Mouse (Mus musculus) erythroblast, embryonic 14.5 days (primary cell): ENCODE results near the gene Zfp462. TPM values are rescaled to one million over a fixed set of nuclear protein-coding genes. Genes with fewer than 3 reads are reported as not detected.

Experiments
- H3K27me3 ChIP-seq: 2 replicates; pipeline ENCODE4 v1.6.1; 2012; ENCODE audit warnings: inconsistent platforms; ENCODE audit not compliant: control insufficient read depth
- H3K36me3 ChIP-seq: 2 replicates; pipeline ENCODE4 v1.6.1; 2012; ENCODE audit warnings: mild to moderate bottlenecking, inconsistent platforms; ENCODE audit not compliant: control insufficient read depth
- H3K4me1 ChIP-seq: 2 replicates; pipeline ENCODE4 v1.6.1; 2012; ENCODE audit warnings: inconsistent platforms; ENCODE audit not compliant: control insufficient read depth
- H3K4me3 ChIP-seq: replicated peaks from 2 replicates; pipeline ENCODE3; 2012; ENCODE audit warnings: moderate library complexity, mild to moderate bottlenecking, inconsistent platforms
- H3K9me3 ChIP-seq: 2 replicates; pipeline ENCODE4 v1.6.1; 2012; ENCODE audit warnings: low read length, inconsistent platforms, mixed read lengths; ENCODE audit not compliant: control insufficient read depth
- GATA1 ChIP-seq: IDR thresholded peaks from 2 replicates; pipeline ENCODE4 v1.6.1; 2012; ENCODE audit warnings: low read length, inconsistent platforms, mixed read lengths
- TAL1 ChIP-seq: IDR thresholded peaks from 3 replicates; pipeline ENCODE4 v1.6.1; 2012; ENCODE audit warnings: low read length, inconsistent platforms, mixed read lengths
- polyA plus RNA-seq: library from polyadenylated mRNA; stranded (reverse); fragments of >175 nt; gene quantifications from 2 replicates; pipeline ENCODE4 v1.2.3, GENCODE M21; 2012

The Zfp462 gene
- polyA plus RNA-seq, 1 experiment, result not detected

- no peak for TF ChIP-seq TAL1
- no peak for TF ChIP-seq GATA1
- H3K27me3 ChIP-seq, result no peaks in the 10 kb centered on the region
- no peak overlapping the region for H3K4me3 ChIP-seq
- no peaks in the 10 kb centered on the region for H3K4me1 ChIP-seq
- H3K9me3 ChIP-seq, result peaks cover 3% of the 10 kb centered on the region; the same call in 1 of the 2 replicates
- H3K36me3 ChIP-seq, result no peaks in the 10 kb centered on the region
These were observed 21.4 kb downstream of the Zfp462 start for GRCm38 (mm10) chr4:54966161-54966806.

DNA sequence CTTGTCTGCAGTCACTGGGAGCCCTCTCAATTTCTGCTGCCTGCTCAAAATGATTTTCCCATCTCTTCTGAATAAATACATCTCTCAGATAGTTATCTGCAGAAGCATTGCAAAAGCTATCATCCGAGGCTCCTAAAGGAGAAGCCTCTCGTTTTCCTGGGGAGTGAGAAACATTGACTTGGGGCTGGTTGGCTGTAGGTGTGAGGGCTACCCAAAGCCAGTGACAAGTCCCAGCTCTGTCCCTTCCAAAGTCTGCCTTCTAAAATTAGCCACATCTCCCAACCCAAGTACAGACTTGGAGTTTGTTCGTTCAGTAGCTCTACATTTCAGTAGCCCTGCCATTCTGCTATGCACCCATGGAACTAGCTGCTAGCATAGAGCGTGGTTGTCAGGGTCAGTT is 22.3 kb downstream of the Zfp462 start:
- no peaks in the 10 kb centered on the region for H3K4me1 ChIP-seq
- H3K4me3 ChIP-seq, result no peak overlapping the region
- TF ChIP-seq TAL1 (no peak), GATA1 (no peak)
- peaks cover 3% of the 10 kb centered on the region; the same call in 1 of the 2 replicates for H3K9me3 ChIP-seq
- no peaks in the 10 kb centered on the region for H3K27me3 ChIP-seq
- H3K36me3 ChIP-seq, result no peaks in the 10 kb centered on the region

DNA sequence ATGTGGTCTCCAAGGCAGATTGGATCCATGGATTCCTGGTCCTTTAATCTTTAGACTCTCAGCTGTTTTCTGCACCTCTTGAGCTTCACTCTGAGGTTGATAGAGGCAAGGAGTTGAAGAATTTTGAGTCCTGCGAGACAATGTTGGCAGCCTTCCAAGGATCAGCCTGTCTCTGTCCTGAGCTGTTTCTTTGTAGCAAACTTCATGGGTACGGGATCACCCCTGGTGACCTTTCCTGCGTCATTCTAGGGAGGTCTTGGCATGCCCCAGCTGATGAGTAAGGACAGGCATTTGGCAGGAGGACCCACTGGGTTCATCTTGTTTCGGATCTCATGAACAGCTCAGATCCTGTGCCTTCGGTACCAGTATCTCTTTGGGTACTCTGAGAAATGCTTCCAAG is 22.9 kb downstream of the Zfp462 start:
- TF ChIP-seq TAL1 (no peak), GATA1 (no peak)
- Histone ChIP-seq H3K4me1 (no peaks in the 10 kb centered on the region), H3K27me3 (no peaks in the 10 kb centered on the region), H3K9me3 (peaks cover 3% of the 10 kb centered on the region; the same call in 1 of the 2 replicates), H3K4me3 (no peak overlapping the region), H3K36me3 (no peaks in the 10 kb centered on the region)

GRCm38 (mm10) chr4:54969671-54970295 is 24.9 kb downstream of the Zfp462 start:
- Histone ChIP-seq H3K4me1 (no peaks in the 10 kb centered on the region), H3K4me3 (no peak overlapping the region), H3K27me3 (no peaks in the 10 kb centered on the region), H3K9me3 (peaks cover 5% of the 10 kb centered on the region; the same call in 1 of the 2 replicates), H3K36me3 (no peaks in the 10 kb centered on the region)
- TF ChIP-seq TAL1 (no peak), GATA1 (no peak)

DNA sequence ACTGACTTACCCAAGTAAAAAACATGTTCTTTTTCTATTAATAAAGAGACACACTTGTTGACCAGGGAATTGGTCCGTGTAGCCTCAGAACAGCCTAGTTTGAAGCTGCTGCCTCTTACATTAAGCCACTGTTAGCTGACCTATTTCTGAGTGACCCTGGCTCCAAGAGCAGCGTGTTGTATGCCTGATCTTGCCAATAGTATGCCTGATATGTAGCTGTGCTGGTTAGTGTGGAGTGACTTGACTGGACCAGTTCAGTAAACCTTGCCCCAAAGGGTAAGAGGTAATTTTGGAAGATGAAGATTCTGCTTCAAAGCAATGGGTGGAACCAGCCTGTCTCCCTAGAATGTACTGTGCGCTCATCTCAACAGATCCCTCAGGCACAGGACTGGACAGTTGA is 26.5 kb downstream of the Zfp462 start:
- H3K9me3 ChIP-seq, result peaks cover 7% of the 10 kb centered on the region; the same call in 1 of the 2 replicates
- TF ChIP-seq GATA1 (no peak), TAL1 (no peak)
- no peaks in the 10 kb centered on the region for H3K27me3 ChIP-seq
- H3K4me1 ChIP-seq, result no peaks in the 10 kb centered on the region
- no peaks in the 10 kb centered on the region for H3K36me3 ChIP-seq
- H3K4me3 ChIP-seq, result no peak overlapping the region

DNA sequence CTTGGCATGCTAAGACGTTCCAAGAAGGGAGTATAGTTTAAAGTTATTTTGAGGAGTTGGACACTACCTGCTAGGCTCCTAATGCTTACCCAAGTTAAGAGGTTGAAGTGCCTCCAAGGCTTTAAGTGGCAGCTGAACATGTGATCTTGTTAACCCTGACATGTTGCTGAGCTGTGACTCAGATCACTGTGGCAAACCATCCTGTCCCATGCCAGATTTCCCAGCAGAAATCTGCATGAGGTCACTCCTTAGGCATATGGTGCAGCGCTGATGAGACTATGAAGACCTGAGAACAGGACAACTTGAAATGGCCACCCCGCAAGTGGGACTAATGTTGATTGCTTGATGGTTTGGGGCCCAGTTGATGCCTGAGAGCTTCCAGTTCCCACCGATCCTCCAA is 27.2 kb downstream of the Zfp462 start:
- TF ChIP-seq GATA1 (no peak), TAL1 (no peak)
- Histone ChIP-seq H3K27me3 (no peaks in the 10 kb centered on the region), H3K4me3 (no peak overlapping the region), H3K4me1 (no peaks in the 10 kb centered on the region), H3K9me3 (peaks cover 7% of the 10 kb centered on the region; the same call in 1 of the 2 replicates), H3K36me3 (no peaks in the 10 kb centered on the region)

DNA sequence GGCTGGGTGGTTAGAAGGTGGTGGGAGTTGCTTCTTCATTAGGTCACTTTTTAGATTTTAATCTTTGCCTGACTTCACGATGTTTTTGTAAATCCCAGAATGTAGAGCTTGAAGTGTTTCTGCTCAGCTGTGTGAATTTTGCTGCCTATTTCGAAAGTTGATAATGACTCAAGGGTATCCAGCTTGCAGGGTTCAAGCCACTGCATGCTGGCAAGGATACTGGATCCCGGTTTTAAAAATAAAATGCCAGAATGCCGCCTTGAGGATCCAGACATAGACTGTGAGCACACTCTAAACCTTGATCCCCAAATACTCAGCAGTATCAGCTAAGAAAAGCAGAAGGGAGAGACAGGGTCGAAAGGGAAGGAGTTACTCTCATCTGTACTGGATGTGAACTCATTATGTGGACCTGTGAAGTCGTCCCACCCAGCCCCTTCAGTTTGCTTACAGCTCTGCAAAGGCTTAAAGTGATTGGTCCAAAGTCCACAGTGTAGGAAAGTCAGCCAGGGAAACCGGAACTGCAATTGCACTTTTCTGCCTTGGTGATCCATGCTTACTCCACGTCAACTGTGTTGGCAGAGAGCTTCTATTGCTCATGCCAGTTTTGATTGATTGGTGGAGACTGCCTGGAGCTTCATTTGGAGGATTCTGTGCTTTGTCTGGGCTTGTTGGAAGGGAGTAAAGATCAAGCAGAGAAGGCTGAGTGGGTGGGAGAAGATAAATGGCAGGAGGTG is 28.1 kb downstream of the Zfp462 start:
- H3K9me3 ChIP-seq, result peaks cover 10% of the 10 kb centered on the region; the same call in 1 of the 2 replicates
- H3K36me3 ChIP-seq, result no peaks in the 10 kb centered on the region
- H3K27me3 ChIP-seq, result no peaks in the 10 kb centered on the region
- TF ChIP-seq TAL1, result no peak
- no peak for TF ChIP-seq GATA1
- no peaks in the 10 kb centered on the region for H3K4me1 ChIP-seq
- no peak overlapping the region for H3K4me3 ChIP-seq

GRCm38 (mm10) chr4:54979771-54980472 is 35.1 kb downstream of the Zfp462 start:
- Histone ChIP-seq H3K9me3 (0 out of 2 replicates have a peak, but pooled peaks cover 5% of the 10 kb centered on the region), H3K36me3 (no peaks in the 10 kb centered on the region), H3K4me3 (no peak overlapping the region), H3K27me3 (no peaks in the 10 kb centered on the region), H3K4me1 (no peaks in the 10 kb centered on the region)
- TF ChIP-seq GATA1 (no peak), TAL1 (no peak)
